Mouse (Mus musculus) cortical plate, adult 2 months (tissue): ENCODE data around the gene Rrbp1.

Source experiments
- CTCF ChIP-seq: fragments of 200-500 bp; IDR thresholded peaks from 2 replicates; pipeline ENCODE4 v1.5.1; 2011; ENCODE audit warnings: mild to moderate bottlenecking, control low read depth, low read length; ENCODE audit not compliant: insufficient read depth; ENCODE audit errors: extremely low read depth
- POLR2A ChIP-seq: fragments of 200-500 bp; IDR thresholded peaks from 2 replicates; pipeline ENCODE4 v1.6.1; 2011; ENCODE audit warnings: mild to moderate bottlenecking, low read length, control low read depth; ENCODE audit not compliant: insufficient read depth; ENCODE audit errors: extremely low read depth

- TF ChIP-seq POLR2A (no peak), CTCF (no peak)
Measured at GRCm38 (mm10) chr2:143990997-143991396, 20.1 kb downstream of the Rrbp1 start.
